Mouse (Mus musculus): ENCODE data around the gene Rapgef3.

Gene Rapgef3

GRCm38 (mm10) chr15:97746278-97746677 lies 21.5 kb downstream of the Rapgef3 start:
- no peak for DNase-seq (ENCODE audit: low read depth, low spot score)

GRCm38 (mm10) chr15:97745331-97745730 lies 22.4 kb downstream of the Rapgef3 start:
- DNase-seq (ENCODE audit: low read depth, low spot score) = no peak

- no peak for DNase-seq (ENCODE audit: low read depth, low spot score)
Observed at GRCm38 (mm10) chr15:97744930-97745329, 22.8 kb downstream of the Rapgef3 start.

GRCm38 (mm10) chr15:97743961-97744525 lies 23.7 kb downstream of the Rapgef3 start:
- no peak for DNase-seq (ENCODE audit: low read depth, low spot score)

GRCm38 (mm10) chr15:97743210-97743609 lies 24.6 kb downstream of the Rapgef3 start:
- no peak for DNase-seq (ENCODE audit: low read depth, low spot score)

GRCm38 (mm10) chr15:97742600-97742999 lies 25.2 kb downstream of the Rapgef3 start:
- no peak for DNase-seq (ENCODE audit: low read depth, low spot score)

- DNase-seq (ENCODE audit: low read depth, low spot score) = no peak
Observed at GRCm38 (mm10) chr15:97742074-97742473, 25.7 kb downstream of the Rapgef3 start.

GRCm38 (mm10) chr15:97741662-97742061 lies 26.1 kb downstream of the Rapgef3 start:
- DNase-seq (ENCODE audit: low read depth, low spot score) = no peak

- DNase-seq (ENCODE audit: low read depth, low spot score) = no peak
Observed at GRCm38 (mm10) chr15:97740283-97740732, 27.5 kb downstream of the Rapgef3 start.

GRCm38 (mm10) chr15:97738923-97739322 lies 28.8 kb downstream of the Rapgef3 start:
- no peak for DNase-seq (ENCODE audit: low read depth, low spot score)

- DNase-seq (ENCODE audit: low read depth, low spot score) = no peak
Observed at GRCm38 (mm10) chr15:97731988-97732387, 35.8 kb downstream of the Rapgef3 start.

- no peak for DNase-seq (ENCODE audit: low read depth, low spot score)
Observed at GRCm38 (mm10) chr15:97731111-97731510, 36.7 kb downstream of the Rapgef3 start, which contains the start of gene Endou. TSS of gene Endou (minus strand) at chr15:97731339.

GRCm38 (mm10) chr15:97730365-97730764 lies 37.4 kb downstream of the Rapgef3 start:
- DNase-seq (ENCODE audit: low read depth, low spot score) = no peak

GRCm38 (mm10) chr15:97728804-97729203 lies 39.0 kb downstream of the Rapgef3 start:
- DNase-seq (ENCODE audit: low read depth, low spot score) = no peak

- DNase-seq (ENCODE audit: low read depth, low spot score) = no peak
Observed at GRCm38 (mm10) chr15:97728394-97728793, 39.4 kb downstream of the Rapgef3 start.

- DNase-seq (ENCODE audit: low read depth, low spot score) = no peak
Observed at GRCm38 (mm10) chr15:97727520-97727919, 40.3 kb downstream of the Rapgef3 start.

GRCm38 (mm10) chr15:97727048-97727447 lies 40.7 kb downstream of the Rapgef3 start:
- no peak for DNase-seq (ENCODE audit: low read depth, low spot score)

- no peak for DNase-seq (ENCODE audit: low read depth, low spot score)
Observed at GRCm38 (mm10) chr15:97726310-97726709, 41.5 kb downstream of the Rapgef3 start.

GRCm38 (mm10) chr15:97725198-97725785 lies 42.5 kb downstream of the Rapgef3 start:
- no peak for DNase-seq (ENCODE audit: low read depth, low spot score)

GRCm38 (mm10) chr15:97724346-97725197 lies 43.2 kb downstream of the Rapgef3 start:
- DNase-seq (ENCODE audit: low read depth, low spot score) = no peak

GRCm38 (mm10) chr15:97723536-97724345 lies 44.0 kb downstream of the Rapgef3 start:
- DNase-seq (ENCODE audit: low read depth, low spot score) = no peak
